Mouse (Mus musculus): ENCODE measurements around the gene Elof1.

- peak; percentile 90 for TF ChIP-seq POLR2A (IDR thresholded peaks at IDR 0.05; ENCODE audit: borderline replicate concordance, extremely low read depth, low read depth, low read length)
- no peak for TF ChIP-seq CTCF (IDR thresholded peaks at IDR 0.05; ENCODE audit: insufficient read depth, low read length)
Observed at GRCm38 (mm10) chr9:22156497-22157245, 39.7 kb upstream of the Elof1 start, which contains the start of gene Pigyl.

Measured in lung, adult 2 months (tissue).